Mouse (Mus musculus) lung, postnatal 4 days (tissue): ENCODE measurements around the gene Atxn3.
"Not testable (repeated sequence)": the region's sequence is repeated elsewhere in the genome, so short reads cannot be mapped to it uniquely, and the experiment has no call there.

Source experiments
- DNase-seq, 2 experiments: peaks; one replicate each; pipeline ENCODE4 v3.0.0; 2021

Gene Atxn3

DNA sequence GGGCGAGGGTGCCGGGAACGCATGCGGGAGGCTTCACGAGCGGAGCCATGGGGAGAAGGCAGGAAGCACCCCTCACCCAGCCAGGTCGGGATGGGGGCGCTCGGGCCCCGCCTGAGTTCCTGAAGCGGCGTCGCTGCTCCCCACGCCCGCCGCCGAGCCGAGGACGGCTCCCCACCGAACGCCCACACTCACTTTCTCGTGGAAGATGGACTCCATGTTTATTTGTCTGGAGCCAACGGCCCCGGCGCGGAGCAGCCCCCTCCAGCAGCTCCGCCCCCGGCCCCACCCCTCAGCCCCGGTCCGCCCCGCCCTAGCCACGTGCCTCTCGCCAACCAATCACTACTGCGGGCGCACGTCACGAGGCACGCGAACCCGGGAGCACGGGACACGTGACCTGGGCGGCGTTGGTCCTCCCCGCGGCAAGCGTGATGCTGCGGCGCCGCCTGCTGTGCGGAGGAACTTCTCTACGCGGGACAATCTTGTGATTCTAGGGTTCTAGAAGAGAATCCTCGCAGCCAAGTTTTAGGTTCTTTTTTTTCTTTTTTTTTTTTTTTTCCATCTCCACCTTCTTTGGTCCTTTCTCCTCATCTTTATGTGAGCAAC lies at the start of gene Atxn3:
Gene Atxn3, minus strand, starts transcription at position 305 of the 603 bp plus-strand sequence.
- DNase-seq = peak; percentile 98

DNA sequence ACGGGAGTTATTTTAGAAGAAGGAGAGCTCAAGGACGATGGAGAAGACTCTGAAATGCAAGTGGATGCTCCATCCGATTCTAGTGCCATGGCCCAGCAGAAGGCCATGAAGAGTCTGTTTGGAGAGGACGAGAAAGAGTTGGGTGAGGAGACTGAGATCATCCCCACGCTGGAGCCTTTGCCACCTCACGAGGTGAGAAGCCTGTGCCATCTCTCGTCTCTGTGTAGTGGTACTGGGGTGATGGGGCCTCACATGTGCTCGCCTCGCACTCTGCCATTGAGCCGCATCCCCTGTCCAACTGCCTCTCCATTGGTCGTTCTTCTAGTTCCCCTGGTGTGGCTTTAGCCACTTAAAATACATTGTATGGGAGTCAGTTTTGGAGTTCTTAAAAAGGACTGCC lies 42.7 kb upstream of the Atxn3 start:
- DNase-seq = no peak

DNA sequence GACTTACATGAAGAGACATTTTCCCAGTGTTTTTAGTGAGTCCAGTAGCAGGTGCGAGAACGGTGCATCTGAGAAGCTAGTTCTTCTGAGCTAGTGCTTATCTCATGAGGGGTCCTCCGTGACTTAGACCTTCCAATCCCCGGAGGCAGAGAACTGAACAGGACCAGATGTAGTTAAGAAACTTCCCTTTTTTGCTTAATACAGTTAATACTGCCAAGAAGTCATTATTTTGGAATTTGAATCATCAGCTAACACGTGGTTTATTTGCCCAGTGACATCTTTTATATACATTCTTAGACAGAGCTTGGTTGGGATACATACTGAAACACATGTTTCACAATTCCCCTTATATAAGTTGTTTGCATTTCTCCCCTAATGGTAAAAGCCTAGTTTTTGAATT lies 40.9 kb upstream of the Atxn3 start:
- no peak for DNase-seq

DNA sequence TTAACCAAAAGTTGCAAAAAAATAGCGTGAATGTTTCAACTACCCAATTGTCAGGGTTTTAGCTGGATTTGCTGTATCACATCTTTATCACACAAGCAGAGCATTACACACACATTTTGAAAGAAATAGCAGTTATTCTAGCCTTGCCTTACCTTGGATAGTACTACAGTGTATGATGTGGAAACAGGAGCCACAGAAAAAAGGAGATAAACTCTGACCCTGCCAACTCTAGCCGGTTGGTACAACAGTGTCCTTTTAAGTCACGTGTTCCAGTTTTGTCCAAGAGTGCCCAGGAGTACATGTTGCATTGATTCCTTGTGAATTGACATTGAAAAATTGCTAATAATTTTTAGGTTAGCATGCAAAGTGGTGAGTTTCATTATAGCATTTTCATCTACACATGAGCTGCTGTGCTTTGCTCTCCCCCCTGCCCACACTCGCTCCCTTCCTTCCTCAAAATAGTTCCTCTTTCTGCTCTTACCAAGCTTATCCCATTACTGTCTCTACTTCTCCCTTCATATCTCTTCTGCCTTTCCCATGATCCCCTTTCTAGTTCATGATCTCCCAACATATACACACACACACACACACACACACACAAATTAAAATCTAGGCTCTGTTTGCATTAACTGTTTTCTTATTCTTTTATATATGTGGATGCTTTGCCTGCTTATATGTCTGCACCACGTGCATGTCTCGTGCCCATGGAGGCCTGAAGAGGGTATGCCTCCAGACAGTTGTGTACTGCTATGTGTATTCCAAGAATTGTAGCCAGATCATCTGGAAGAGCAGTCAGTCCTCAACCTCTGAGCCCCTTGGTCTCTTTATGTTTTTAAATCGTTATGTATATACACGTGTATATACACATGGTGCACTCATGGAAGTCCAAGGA lies 36.8 kb upstream of the Atxn3 start:
- DNase-seq = no peak

DNA sequence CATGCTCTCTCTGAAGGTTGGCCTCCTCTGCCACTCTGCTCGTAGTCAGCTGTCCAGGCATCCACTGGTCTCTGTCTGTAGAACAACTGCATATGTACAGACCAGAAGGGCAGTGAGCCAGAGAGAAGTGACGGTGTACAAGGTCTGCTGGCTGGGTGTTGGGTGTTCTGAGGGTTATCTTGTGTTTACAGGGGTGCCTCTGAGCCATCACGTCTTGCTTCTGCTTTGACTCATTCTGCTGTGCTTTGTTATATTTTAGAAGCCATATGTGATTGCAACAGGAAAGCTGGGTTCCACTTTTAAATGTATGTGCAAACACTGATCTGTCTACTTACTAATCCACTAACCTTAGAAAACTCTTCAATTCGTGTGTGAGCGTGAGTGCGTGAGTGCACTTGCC lies 29.6 kb upstream of the Atxn3 start:
- DNase-seq = no peak

DNA sequence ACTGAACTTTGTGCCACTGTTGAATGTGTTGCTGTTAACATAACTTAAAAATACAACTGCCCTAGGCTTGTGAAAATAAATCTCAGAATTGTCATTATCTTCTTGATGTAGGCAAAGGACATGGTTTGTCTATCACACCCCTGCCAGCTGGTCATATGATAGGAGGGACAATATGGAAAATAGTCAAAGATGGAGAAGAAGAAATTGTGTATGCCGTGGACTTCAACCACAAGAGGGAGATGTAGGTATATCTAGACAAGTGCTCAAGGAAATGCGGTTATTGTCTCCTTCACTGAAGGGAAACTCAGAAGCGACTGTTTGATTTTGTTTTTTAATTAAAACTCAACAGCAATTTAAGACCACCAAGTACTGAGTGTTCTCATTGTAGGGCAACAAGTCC lies 27.1 kb upstream of the Atxn3 start:
- peak in 1 of 2 experiments; percentile 15 for DNase-seq

DNA sequence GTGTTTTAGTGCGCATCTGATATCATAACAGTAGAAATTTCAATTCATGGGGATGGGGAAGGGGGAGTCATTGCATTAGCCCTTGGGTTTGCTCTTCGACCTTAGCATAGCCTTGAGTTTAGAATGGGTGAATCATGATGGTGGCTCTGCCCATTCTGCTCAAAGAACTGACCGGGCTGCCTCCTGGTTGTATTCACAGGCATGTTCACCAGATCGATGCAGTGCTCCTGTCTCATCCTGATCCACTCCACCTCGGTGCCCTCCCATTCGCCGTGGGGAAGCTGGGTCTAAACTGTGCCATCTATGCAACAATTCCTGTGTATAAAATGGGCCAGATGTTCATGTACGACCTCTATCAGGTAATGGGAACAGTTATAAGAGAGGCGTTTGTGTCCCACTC lies 24.9 kb upstream of the Atxn3 start:
- no peak for DNase-seq

DNA sequence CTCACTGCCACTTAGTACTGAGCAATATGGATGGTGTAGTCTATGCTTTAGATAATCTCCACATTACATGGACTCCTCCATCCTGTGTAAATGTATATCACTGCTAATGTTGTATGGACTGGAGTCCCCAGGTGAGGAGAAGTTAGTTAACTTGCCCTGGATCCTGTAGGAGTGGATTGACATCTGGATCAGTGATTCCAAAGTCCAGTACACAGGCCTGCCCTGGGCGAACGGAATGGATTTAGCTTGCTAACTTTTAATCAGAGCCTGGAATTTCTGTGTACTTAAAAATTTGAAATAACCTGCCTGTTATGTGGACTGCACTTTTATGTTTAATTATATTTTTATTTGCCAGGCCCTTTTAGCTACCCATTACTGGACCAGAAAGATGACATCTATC lies 23.5 kb upstream of the Atxn3 start:
- no peak for DNase-seq

DNA sequence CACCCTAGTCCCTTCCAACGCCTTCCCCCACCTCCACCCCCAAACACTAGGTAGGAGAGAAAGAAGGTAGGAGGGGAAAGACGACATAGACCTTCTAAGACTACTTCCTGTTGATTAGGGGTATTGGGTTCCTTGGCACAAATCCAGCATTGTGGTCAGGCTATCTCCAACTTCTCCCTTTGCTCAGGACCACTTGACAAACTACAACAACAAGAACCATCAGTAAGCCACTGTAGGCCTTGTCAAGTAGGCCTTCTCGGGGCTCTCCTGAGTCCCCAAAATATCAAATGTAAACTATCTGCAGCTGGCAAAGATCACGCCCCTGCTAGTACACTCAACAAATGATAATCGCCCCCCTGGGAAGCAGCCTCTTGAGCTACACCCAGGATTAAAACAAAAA lies 22.2 kb upstream of the Atxn3 start:
- DNase-seq = peak in 1 of 2 experiments; percentile 18

DNA sequence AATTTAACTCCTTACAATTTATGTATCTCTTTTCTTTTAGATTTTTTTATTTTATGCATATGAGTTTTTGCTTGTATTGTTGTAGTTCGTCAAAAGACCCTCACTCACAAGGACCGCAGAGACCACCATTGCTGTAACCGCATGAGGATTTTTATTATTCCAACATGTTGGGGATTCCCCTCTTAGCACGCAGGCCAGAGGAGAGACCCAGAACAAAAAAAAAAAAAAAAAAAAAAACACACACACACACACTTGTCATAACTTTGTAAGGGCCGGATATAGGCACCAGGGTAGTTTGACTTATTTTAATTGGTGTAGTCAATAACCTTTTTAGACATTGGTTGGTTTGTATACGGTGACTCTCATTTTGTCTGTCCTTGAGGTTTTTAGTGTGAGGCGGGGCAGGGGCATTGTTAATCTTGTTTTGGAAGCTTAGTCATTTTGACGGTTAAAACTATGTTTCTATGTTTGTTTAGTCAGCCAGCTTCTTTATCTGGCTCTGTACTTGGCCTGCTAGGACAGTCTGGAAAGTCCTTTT lies 21.2 kb upstream of the Atxn3 start:
- DNase-seq = no peak

DNA sequence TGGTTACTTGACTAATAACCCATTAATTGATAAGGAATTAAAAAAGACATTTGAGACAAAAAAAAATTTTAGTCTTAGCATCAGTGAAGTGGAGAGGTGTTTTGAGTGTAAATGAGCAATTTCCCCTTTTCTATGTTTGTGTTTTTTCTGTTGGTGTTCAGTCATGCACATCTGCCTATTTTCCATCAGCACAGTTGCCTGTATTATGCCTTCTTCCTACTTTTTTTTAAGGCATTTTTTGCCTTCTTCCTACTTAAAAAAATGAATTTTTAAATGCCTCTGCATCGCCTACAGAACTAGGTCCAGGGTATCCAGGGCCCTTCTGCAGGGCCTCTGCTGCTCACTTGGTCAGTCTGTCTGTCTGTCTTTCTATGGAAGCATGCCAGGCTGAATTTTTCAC lies 20.5 kb upstream of the Atxn3 start:
- DNase-seq = no peak

DNA sequence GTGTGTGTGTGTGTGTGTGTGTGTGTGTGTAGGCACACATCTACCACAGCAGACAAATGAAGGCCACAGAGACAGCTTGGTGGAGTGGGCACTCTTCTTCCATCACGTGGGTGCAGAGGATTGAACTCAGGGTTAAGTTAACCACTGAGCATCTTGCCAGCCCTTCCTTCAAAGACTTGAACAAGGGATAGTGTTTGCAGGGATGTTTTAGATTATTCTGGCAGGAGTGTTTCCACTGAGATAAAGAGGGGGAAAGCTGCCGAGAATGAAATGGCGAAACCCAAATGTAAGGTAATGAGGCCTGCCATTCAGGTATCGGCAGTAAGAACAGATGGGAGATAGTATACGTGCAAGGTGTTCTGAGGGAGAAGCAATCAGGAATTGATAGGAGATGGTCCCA lies 20.1 kb upstream of the Atxn3 start:
- no peak for DNase-seq

DNA sequence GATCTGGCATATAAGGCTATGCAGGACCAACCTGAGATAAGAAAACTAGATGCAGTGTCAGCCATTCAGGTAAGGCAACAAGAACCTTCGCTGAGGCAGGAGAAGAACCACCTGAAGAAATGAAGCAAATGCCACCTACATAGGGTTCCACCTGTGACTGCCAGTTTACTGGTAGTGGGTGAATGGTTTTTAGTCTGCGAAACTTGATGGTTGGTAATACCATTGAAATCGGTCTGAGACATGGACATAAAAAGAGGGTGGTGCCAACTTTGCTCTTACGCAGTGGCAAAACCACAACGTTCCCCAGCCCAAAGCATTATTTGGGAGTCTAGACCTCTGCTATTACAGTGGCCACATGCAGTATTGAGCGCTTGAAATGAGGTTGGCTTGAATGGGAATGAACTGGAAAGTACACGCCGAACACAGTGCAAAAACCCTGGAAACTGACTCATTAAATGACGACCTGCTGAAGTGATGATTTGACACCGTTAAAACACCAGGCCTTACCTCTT lies 19.4 kb upstream of the Atxn3 start:
- no peak for DNase-seq

DNA sequence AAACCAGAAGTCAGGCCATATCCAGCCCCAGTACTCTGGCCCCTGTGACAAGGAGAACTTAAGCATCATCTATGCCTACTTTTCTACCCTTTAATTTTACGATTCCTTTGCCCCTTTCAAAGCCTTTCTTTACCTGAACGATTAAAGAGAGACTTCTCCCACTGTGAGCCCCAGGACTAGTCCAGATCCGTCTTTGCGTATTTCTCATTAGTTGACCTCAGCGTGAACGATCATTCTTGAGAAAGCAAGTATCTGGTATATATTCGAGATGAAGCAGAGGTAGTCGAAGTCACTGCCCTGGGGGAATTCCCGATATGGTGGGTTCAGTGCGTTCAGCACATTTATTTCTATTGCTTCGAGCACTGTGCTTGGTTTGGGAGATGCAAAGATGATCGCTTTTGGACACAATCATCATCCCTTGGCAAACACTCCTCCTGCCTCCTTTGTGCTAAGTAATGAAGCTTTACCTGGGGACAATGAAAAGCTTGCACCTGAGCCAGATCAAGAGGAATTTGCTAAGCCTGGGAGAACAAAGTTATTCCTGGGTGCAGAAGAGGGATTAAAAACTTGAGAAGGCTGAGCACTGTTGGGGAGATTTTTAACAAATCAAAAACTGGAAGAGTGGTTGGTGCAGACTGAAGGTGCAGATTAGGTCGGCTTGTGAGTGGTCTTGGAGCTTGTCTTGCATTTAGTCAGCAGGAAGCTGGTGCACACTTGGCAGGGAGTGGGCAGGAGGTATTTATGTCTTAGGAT lies 18.8 kb upstream of the Atxn3 start:
- no peak for DNase-seq

DNA sequence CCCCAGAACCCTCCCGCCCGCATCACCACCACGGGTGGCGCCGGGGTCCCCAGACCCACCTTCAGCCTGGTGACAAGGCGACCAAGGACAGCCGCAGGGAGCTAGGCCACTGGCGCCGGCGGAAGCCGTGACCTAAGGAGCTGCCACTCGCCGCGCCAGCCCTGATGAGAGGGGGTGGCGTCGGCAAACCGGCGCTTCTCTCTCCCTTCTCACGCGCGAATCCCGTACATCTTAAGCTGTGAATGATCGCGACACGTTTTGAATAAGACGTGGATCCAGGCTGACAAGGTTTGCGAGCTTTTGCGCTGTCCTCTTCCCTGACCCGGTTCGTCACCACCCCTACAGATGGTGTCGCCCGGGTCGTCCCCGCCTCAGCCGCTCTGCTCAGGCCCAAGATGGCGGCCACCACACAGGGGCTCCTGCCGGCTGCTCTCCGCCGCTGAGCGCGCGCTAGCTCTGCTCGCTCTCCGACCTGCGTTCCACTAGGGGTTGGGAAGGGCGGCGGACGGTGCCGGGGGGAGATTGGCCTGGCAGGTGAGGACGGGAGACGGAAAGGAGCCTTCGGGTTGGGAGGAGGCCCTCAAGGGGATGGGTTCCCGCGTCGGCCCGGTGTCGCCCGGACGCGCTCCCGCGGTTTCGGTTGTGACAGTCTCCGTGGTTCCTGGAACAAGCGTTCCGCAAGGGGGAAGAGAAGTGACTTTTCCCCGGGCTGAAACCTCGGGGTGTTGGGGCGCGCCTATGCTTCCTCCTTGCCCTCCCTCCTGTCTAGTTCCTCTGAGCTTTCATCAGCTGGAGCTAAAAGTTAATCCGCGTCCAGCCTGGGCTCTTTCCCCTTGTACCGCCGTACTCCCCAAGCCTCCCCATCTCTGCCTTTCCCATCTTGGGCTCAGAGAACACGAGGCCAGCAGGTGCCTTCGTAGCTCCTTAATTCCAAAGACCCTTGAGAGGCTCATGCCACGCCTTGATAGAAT lies 17.8 kb upstream of the Atxn3 start, which contains the start of gene Cpsf2:
Gene Cpsf2, plus strand, starts transcription at position 388 of the 971 bp plus-strand sequence.
- DNase-seq = peak; percentile 89

DNA sequence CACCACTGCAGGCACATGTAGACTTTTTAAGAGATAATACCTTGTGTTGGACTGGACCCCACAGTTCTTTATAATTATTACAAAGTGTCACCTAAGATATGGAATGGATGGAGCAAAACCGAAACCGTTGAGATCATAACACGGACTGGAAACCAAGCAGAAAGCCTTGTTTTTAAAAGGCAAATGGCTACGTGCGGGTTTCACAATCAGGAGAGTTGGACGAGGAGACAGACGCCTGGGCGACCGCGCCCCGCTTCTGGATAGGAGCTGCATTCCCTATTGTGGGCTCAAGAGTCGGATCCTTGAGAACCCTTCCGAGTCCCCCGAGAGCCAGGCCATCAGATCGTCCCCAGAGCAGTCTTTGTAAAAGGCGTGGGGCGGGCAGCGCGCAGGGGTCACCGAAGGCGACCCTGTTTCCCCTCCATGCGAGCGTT lies 17.1 kb upstream of the Atxn3 start:
- DNase-seq = no peak

DNA sequence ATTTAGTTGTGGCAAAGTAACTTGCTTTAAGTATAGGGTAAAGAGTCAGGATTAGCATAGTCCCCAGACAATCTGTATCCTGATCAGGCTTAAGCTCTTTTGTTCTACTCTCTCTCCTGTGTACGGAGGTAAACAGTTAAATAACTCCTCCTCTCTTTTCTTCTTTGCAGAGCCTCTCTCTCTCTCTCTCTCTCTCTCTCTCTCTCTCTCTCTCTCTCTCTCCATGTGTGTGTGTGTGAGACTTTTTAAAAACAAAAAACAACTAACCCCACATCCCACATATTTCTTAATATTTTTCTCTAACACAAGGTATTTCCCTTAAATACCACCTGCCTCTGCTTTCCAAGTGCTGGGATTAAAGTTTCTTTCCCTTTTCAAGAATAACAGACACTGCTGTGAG lies 16.5 kb upstream of the Atxn3 start:
- no peak for DNase-seq

DNA sequence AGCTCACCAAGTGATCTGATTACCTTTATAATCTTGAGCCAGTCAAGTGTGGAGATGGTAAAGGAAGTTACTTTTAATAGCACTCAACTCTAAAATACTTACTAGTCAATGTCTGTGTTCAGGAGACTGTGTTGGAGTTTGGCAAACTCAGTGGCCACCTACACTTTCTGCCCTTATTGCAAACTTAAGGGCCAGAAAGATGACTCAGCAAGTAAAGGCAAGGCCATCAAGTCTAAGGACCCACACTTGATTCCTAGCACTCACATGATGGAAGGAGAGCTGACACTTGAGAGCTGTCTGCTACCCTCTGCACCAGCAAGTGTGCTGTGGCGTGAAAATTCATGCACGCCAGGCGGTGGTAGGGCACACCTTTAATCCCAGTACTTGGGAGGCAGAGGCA lies 14.2 kb upstream of the Atxn3 start:
- no peak for DNase-seq

DNA sequence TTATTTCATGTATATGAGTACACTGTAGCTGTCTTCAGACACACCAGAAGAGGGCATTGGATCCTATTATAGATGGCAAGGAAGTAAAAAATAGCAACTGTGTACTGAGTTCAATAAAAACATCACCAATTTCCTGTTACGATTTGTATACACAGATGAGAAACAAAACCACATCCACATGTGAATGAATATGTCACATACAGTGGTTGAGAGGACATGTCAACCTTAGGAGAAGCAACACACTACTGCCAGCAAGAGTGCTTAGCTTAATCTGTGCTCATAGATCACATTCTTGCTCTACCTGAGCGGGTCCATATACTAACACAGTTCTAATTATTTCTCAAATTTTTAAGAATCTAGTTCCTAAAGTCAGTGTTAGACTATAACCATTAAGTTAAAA lies 13.3 kb upstream of the Atxn3 start:
- no peak for DNase-seq

DNA sequence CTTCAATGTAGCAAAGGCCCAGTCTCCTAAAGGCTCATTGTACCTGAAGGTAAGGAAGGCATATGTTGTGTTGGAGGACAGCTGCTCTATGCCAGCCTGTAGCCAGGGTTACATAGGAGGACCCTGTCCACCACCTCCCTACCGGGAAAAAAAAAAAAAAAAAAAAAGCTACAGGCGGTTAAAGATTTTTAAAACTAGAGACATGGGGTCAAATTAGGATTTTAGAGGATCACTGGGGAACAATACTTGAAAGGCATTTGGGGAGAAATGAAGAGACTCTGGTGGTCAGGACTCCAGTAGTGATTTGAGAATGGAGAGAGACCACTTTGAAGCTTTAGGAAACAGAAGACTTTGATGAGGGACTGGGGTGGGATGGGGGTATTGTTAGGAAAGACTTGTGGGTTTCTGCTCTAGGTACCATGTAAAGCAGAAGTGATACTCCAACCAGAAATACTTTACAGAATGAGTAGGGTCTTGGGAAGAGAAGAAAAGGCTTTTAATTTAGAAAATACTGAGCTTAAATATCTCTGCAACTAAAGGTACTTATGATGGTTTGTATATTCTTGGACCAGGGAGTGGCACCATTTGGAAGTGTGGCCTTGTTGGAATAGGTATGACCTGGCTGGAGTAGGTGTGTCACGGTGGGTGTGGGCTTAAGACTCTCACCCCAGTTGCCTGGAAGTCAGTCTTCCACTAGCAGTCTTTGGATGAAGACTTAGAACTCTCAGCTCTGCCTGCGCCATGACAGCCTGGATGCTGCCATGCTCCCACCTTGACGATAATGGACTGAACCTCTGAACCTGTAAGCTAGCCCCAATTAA lies 1.1 kb upstream of the Atxn3 start:
- DNase-seq = not testable (repeated sequence)

DNA sequence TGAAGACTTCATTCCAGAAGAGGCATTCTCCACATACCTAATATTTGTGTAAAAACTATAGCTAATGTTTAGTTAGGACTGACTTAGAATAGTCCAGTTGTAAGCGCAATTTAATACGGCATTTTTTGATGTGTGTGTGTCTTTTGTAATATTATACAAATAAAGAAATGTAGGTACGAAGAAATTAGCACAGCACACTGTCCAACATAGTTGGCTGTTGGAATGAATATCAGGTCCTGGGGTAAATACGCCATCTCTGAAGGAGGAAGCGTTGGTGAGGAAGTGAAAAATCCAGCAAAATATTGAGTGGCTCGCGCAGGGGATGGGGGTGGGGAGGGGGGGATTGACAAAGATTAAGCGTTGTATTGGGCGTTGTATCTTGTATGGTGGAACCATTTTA lies 510 bp upstream of the Atxn3 start:
- DNase-seq = no peak
